In genomic region chr7:127194633-127195029, GRCm38 (mm10) we compare ENCODE assay signal across 8 mouse cellular contexts. TPM values are rescaled to one million over a fixed set of nuclear protein-coding genes. Genes with fewer than 3 reads are reported as not detected.
DNase-seq lines count a peak whose midpoint lies in the region; ATAC-seq and TF ChIP-seq lines count a peak whose summit lies in the region.

No protein-coding gene starts in this region.

- H3K4me1 ChIP-seq in kidney, embryonic 14.5 days (ENCODE audit: control insufficient read depth, insufficient read depth, low read length) = peaks cover 9% of the 10 kb centered on the region
- H3K4me1 ChIP-seq in bone marrow macrophage, adult 2 months (ENCODE audit: control insufficient read depth, insufficient read depth, low read length) = peaks cover 8% of the 10 kb centered on the region
- H3K4me1 ChIP-seq in hindbrain, embryonic 14.5 days (replicated peaks; ENCODE audit: control insufficient read depth, insufficient read depth, low read length) = peaks cover 17% of the 10 kb centered on the region
- peaks cover 25% of the 10 kb centered on the region for H3K4me1 ChIP-seq in midbrain, embryonic 15.5 days

- H3K4me3 ChIP-seq in kidney, embryonic 14.5 days (ENCODE audit: low read length) = peak overlapping the region; percentile 62
- H3K4me3 ChIP-seq in bone marrow macrophage, adult 2 months (ENCODE audit: insufficient read depth, low read length) = peak overlapping the region; percentile 80
- peak overlapping the region; percentile 67 for H3K4me3 ChIP-seq in hindbrain, embryonic 14.5 days (replicated peaks; ENCODE audit: low read length)
- H3K4me3 ChIP-seq in midbrain, embryonic 15.5 days = peak overlapping the region; percentile 82

- no peaks in the 10 kb centered on the region for H3K27me3 ChIP-seq in kidney, embryonic 14.5 days (ENCODE audit: control insufficient read depth, insufficient read depth, low read length)
- H3K27me3 ChIP-seq in hindbrain, embryonic 14.5 days (ENCODE audit: control insufficient read depth, insufficient read depth, low read length) = no peaks in the 10 kb centered on the region
- H3K27me3 ChIP-seq in midbrain, embryonic 15.5 days (replicated peaks) = no peaks in the 10 kb centered on the region

- H3K27ac ChIP-seq in kidney, embryonic 14.5 days (ENCODE audit: low read depth, low read length) = no peak overlapping the region
- no peak overlapping the region for H3K27ac ChIP-seq in bone marrow macrophage, adult 2 months (ENCODE audit: insufficient read depth, low read depth, low read length)
- H3K27ac ChIP-seq in hindbrain, embryonic 14.5 days = no peak overlapping the region
- H3K27ac ChIP-seq in midbrain, embryonic 15.5 days = no peak overlapping the region

- no peak for TF ChIP-seq POLR2A in bone marrow macrophage, adult 2 months (IDR thresholded peaks at IDR 0.05; ENCODE audit: borderline replicate concordance, low read depth, low read length)

- TF ChIP-seq CTCF in bone marrow macrophage, adult 2 months (IDR thresholded peaks at IDR 0.05; ENCODE audit: low read depth, low read length) = no peak

- peak overlapping the region; percentile 69 for H3K9ac ChIP-seq in kidney, embryonic 14.5 days (ENCODE audit: low read depth, low read length)
- H3K9ac ChIP-seq in hindbrain, embryonic 14.5 days = peak overlapping the region; percentile 74
- H3K9ac ChIP-seq in midbrain, embryonic 15.5 days = peak overlapping the region; percentile 69

- no peaks in the 10 kb centered on the region for H3K9me3 ChIP-seq in kidney, embryonic 14.5 days (ENCODE audit: control insufficient read depth, low read length)
- H3K9me3 ChIP-seq in hindbrain, embryonic 14.5 days (ENCODE audit: control insufficient read depth, low read length) = no peaks in the 10 kb centered on the region
- H3K9me3 ChIP-seq in midbrain, embryonic 15.5 days = no peaks in the 10 kb centered on the region

- peak overlapping the region; percentile 64 for H3K4me2 ChIP-seq in kidney, embryonic 14.5 days (replicated peaks; ENCODE audit: low read depth, low read length)
- peak overlapping the region; percentile 84 for H3K4me2 ChIP-seq in hindbrain, embryonic 14.5 days (replicated peaks)
- H3K4me2 ChIP-seq in midbrain, embryonic 15.5 days = peak overlapping the region; percentile 78

- no peak for DNase-seq in kidney, postnatal 36 days
- no peak for DNase-seq in hindbrain, embryonic 14.5 days (ENCODE audit: low spot score)
- no peak for DNase-seq in gastrocnemius, postnatal 4 days (ENCODE audit: low spot score in 2 of 2)
- no peak for DNase-seq in cerebellum, postnatal 36 days

- no peak for ATAC-seq in kidney, embryonic 14.5 days (ENCODE audit: low FRiP score, low TSS enrichment)
- no peak for ATAC-seq in hindbrain, embryonic 14.5 days (ENCODE audit: low FRiP score)
- no peak for ATAC-seq in midbrain, embryonic 15.5 days (replicated peaks)
- ATAC-seq in megakaryocyte-erythroid progenitor cell, adult 5-6 weeks (replicated peaks; ENCODE audit: low FRiP score, low TSS enrichment, poor library complexity, severe bottlenecking) = no peak

- peaks cover 54% of the 10 kb centered on the region for H3K36me3 ChIP-seq in kidney, embryonic 14.5 days (ENCODE audit: control insufficient read depth, insufficient read depth, low read length)
- H3K36me3 ChIP-seq in hindbrain, embryonic 14.5 days (replicated peaks; ENCODE audit: control insufficient read depth, insufficient read depth) = peaks cover 69% of the 10 kb centered on the region
- peaks cover 51% of the 10 kb centered on the region for H3K36me3 ChIP-seq in midbrain, embryonic 15.5 days (replicated peaks)

- WGBS in kidney, embryonic 14.5 days = 75% methylated on average over 7 of the region's 7 CpGs
- WGBS in hindbrain, embryonic 14.5 days = 83% methylated on average over 7 of the region's 7 CpGs
- 87% methylated on average over 7 of the region's 7 CpGs for WGBS in midbrain, embryonic 15.5 days

RNA-seq across cellular contexts. Expression of gene Cd2bp2, which starts 1.2 kb away (rescaled TPM):
- polyA plus RNA-seq in kidney, embryonic 14.5 days (2014; fragmentation: Nextera tagmentation; extraction: Ambion mirVana) = 41.0 and 57.6 TPM in 2 replicates
- 58.0 and 58.5 TPM in 2 replicates for polyA plus RNA-seq in bone marrow macrophage, adult 2 months (2012; ENCODE audit: insufficient read depth, insufficient read length, missing spikeins)
- polyA plus RNA-seq in hindbrain, embryonic 14.5 days (2014; fragmentation: Nextera tagmentation; extraction: Ambion mirVana) = 63.7 and 64.9 TPM in 2 replicates
- polyA plus RNA-seq in midbrain, embryonic 15.5 days (2015; fragmentation: Nextera tagmentation; extraction: Ambion mirVana) = 82.1 and 82.6 TPM in 2 replicates
- 10 to 100 TPM; 47.4 to 55.9 TPM for total RNA-seq in gastrocnemius, postnatal 4 days (2021)
- total RNA-seq in megakaryocyte-erythroid progenitor cell, adult 5-6 weeks (2014; fragmentation: Nextera tagmentation) = 49.6 and 54.8 TPM in 2 replicates
- total RNA-seq in megakaryocyte-erythroid progenitor cell, adult 5-6 weeks (2017) = 51.8 and 63.3 TPM in 2 replicates

RNA-seq across cellular contexts. Expression of gene Tbc1d10b, which starts 13.6 kb away (rescaled TPM):
- 13.5 and 19.7 TPM in 2 replicates for polyA plus RNA-seq in kidney, embryonic 14.5 days (2014; fragmentation: Nextera tagmentation; extraction: Ambion mirVana)
- polyA plus RNA-seq in bone marrow macrophage, adult 2 months (2012; ENCODE audit: insufficient read depth, insufficient read length, missing spikeins) = 67.2 and 71.7 TPM in 2 replicates
- 24.6 and 33.0 TPM in 2 replicates for polyA plus RNA-seq in hindbrain, embryonic 14.5 days (2014; fragmentation: Nextera tagmentation; extraction: Ambion mirVana)
- polyA plus RNA-seq in midbrain, embryonic 15.5 days (2015; fragmentation: Nextera tagmentation; extraction: Ambion mirVana) = 39.6 and 44.8 TPM in 2 replicates
- total RNA-seq in gastrocnemius, postnatal 4 days (2021) = 10 to 100 TPM; 48.0 to 51.7 TPM
- total RNA-seq in megakaryocyte-erythroid progenitor cell, adult 5-6 weeks (2014; fragmentation: Nextera tagmentation) = 25.5 and 35.8 TPM in 2 replicates
- 23.9 and 41.0 TPM in 2 replicates for total RNA-seq in megakaryocyte-erythroid progenitor cell, adult 5-6 weeks (2017)

RNA-seq across cellular contexts. Expression of gene Mylpf, which starts 14.1 kb away (rescaled TPM):
- 10.3 and 11.2 TPM in 2 replicates for polyA plus RNA-seq in kidney, embryonic 14.5 days (2014; fragmentation: Nextera tagmentation; extraction: Ambion mirVana)
- polyA plus RNA-seq in bone marrow macrophage, adult 2 months (2012; ENCODE audit: insufficient read depth, insufficient read length, missing spikeins) = 3.9 and 6.9 TPM in 2 replicates
- polyA plus RNA-seq in hindbrain, embryonic 14.5 days (2014; fragmentation: Nextera tagmentation; extraction: Ambion mirVana) = 2.2 and 2.8 TPM in 2 replicates
- 3.9 and 5.0 TPM in 2 replicates for polyA plus RNA-seq in midbrain, embryonic 15.5 days (2015; fragmentation: Nextera tagmentation; extraction: Ambion mirVana)
- total RNA-seq in gastrocnemius, postnatal 4 days (2021) = over 10,000 TPM; 28,893 to 32,257 TPM
- total RNA-seq in megakaryocyte-erythroid progenitor cell, adult 5-6 weeks (2014; fragmentation: Nextera tagmentation) = 36.1 and 48.6 TPM in 2 replicates
- 22.2 and 30.8 TPM in 2 replicates for total RNA-seq in megakaryocyte-erythroid progenitor cell, adult 5-6 weeks (2017)

RNA-seq across cellular contexts. Expression of gene Zfp553, which starts 38.2 kb away (rescaled TPM):
- polyA plus RNA-seq in kidney, embryonic 14.5 days (2014; fragmentation: Nextera tagmentation; extraction: Ambion mirVana) = 23.0 and 26.2 TPM in 2 replicates
- 6.5 and 6.8 TPM in 2 replicates for polyA plus RNA-seq in bone marrow macrophage, adult 2 months (2012; ENCODE audit: insufficient read depth, insufficient read length, missing spikeins)
- polyA plus RNA-seq in hindbrain, embryonic 14.5 days (2014; fragmentation: Nextera tagmentation; extraction: Ambion mirVana) = 25.0 TPM in 2 replicates
- 63.7 and 64.1 TPM in 2 replicates for polyA plus RNA-seq in midbrain, embryonic 15.5 days (2015; fragmentation: Nextera tagmentation; extraction: Ambion mirVana)
- total RNA-seq in gastrocnemius, postnatal 4 days (2021) = 1 to 10 TPM; 9.0 to 9.8 TPM
- 17.0 and 18.3 TPM in 2 replicates for total RNA-seq in megakaryocyte-erythroid progenitor cell, adult 5-6 weeks (2014; fragmentation: Nextera tagmentation)
- total RNA-seq in megakaryocyte-erythroid progenitor cell, adult 5-6 weeks (2017) = 22.7 and 31.7 TPM in 2 replicates

RNA-seq across cellular contexts. Expression of gene Sept1, which starts 38.3 kb away (rescaled TPM):
- 18.5 and 21.6 TPM in 2 replicates for polyA plus RNA-seq in kidney, embryonic 14.5 days (2014; fragmentation: Nextera tagmentation; extraction: Ambion mirVana)
- 2.9 and 5.8 TPM in 2 replicates for polyA plus RNA-seq in bone marrow macrophage, adult 2 months (2012; ENCODE audit: insufficient read depth, insufficient read length, missing spikeins)
- 8.3 and 9.2 TPM in 2 replicates for polyA plus RNA-seq in hindbrain, embryonic 14.5 days (2014; fragmentation: Nextera tagmentation; extraction: Ambion mirVana)
- polyA plus RNA-seq in midbrain, embryonic 15.5 days (2015; fragmentation: Nextera tagmentation; extraction: Ambion mirVana) = 17.0 and 18.2 TPM in 2 replicates
- 1 to 10 TPM; 7.4 to 7.6 TPM for total RNA-seq in gastrocnemius, postnatal 4 days (2021)
- 41.3 and 47.7 TPM in 2 replicates for total RNA-seq in megakaryocyte-erythroid progenitor cell, adult 5-6 weeks (2014; fragmentation: Nextera tagmentation)
- total RNA-seq in megakaryocyte-erythroid progenitor cell, adult 5-6 weeks (2017) = 24.8 and 25.5 TPM in 2 replicates
